Mouse (Mus musculus): ENCODE measurements at regions not wholly inside any gene's neighbourhood (a gene's known extent, or its start where the extent isn't known, plus 50 kb on each side); places are given as distances from the start of the nearest gene placed in this dataset.

- DNase-seq (ENCODE audit: low spot score): no peak
Observed at GRCm38 (mm10) chr17:84129204-84129603, 58.5 kb downstream of the Zfp36l2 start.

GRCm38 (mm10) chr17:84128262-84128661 lies 59.5 kb downstream of the Zfp36l2 start:
- DNase-seq (ENCODE audit: low spot score): no peak

- DNase-seq (ENCODE audit: low spot score): no peak
Observed at GRCm38 (mm10) chr17:84126168-84126567, 61.6 kb downstream of the Zfp36l2 start.

- DNase-seq (ENCODE audit: low spot score): no peak
Observed at GRCm38 (mm10) chr17:84123161-84123560, 64.6 kb downstream of the Zfp36l2 start.

- DNase-seq (ENCODE audit: low spot score): no peak
Observed at GRCm38 (mm10) chr17:84122486-84123131, 65.1 kb downstream of the Zfp36l2 start.

- DNase-seq (ENCODE audit: low spot score): no peak
Observed at GRCm38 (mm10) chr17:84121291-84121690, 66.5 kb downstream of the Zfp36l2 start.

DNA sequence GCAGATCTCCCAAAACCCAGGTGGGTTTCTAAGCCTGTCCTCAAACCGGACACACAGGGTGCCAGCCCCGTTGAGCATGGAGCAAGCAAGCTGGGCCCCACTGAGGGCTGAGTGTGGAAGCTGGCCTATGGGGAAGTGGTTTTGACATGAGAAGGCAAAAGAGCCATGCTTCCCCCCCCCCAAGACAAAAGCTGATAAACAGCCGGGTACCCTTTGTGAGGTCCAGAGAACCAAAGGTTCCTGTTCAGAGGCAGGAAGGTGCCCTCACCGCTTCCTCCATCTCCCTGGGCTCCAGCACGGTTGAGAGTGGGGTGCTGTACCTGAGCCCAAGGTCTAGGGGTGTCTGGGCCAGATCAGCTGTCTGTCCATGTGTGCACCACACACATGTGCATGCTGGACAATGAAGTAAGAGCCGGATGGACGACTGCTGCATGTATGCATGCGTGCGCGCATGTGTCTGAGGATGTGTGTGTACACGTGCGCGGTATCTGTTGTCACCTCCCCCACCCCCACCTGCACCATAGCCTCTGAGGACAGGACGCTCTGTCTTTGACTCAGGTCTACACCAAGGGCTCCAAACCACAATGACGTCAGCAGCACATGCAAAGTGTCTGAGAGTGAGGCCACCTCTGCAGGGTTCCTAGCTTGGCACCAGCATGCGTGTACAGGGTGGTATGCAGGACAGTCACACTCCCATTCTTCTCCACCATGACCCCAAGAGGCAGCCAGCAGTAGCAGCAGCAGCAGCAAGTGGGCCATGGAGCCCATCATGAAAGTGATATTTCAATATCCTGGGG lies 68.3 kb downstream of the Zfp36l2 start:
- DNase-seq (ENCODE audit: low spot score): no peak

DNA sequence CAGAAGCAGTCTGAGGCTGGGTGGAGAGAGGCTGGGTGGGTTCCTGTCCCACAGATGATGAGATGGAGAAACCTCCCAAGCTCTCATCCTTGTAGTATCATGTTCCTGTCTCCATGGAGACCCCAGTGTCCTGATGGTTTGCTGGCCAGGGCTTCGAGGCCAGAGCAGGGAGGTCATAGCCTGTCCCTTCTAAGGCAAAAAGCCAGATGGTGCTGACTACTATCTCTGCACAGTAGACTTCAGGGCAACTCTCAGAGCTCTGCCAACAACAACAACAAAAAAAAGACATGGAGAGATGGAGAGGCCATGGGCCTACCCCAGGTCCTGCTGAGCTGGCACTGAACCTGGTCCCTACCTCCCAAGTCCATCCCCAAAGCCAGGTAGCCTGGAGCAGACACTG lies 69.0 kb downstream of the Zfp36l2 start:
- no peak for DNase-seq (ENCODE audit: low spot score)

DNA sequence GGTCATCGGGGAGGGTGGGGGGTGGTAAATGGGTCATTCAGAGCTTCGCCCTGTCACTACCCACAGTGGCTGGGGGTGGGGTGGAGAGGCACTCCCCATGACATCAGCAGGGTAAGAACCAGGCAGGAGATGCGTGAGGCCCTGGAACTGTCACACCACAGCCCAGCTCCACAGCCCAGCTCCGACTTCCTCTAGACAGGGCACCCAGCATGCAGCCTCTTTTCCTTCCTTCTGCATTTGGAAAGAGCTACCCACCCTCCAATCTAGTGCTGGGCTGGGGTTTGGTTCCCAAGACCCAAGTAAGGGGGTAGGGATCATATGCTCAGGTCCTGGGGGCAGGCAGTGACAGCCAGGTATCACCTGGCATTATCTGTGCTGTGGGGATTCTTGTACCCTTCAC lies 69.5 kb downstream of the Zfp36l2 start:
- no peak for DNase-seq (ENCODE audit: low spot score)

- no peak for DNase-seq (ENCODE audit: low spot score)
Observed at GRCm38 (mm10) chr17:84117756-84118155, 70.0 kb downstream of the Zfp36l2 start.

DNA sequence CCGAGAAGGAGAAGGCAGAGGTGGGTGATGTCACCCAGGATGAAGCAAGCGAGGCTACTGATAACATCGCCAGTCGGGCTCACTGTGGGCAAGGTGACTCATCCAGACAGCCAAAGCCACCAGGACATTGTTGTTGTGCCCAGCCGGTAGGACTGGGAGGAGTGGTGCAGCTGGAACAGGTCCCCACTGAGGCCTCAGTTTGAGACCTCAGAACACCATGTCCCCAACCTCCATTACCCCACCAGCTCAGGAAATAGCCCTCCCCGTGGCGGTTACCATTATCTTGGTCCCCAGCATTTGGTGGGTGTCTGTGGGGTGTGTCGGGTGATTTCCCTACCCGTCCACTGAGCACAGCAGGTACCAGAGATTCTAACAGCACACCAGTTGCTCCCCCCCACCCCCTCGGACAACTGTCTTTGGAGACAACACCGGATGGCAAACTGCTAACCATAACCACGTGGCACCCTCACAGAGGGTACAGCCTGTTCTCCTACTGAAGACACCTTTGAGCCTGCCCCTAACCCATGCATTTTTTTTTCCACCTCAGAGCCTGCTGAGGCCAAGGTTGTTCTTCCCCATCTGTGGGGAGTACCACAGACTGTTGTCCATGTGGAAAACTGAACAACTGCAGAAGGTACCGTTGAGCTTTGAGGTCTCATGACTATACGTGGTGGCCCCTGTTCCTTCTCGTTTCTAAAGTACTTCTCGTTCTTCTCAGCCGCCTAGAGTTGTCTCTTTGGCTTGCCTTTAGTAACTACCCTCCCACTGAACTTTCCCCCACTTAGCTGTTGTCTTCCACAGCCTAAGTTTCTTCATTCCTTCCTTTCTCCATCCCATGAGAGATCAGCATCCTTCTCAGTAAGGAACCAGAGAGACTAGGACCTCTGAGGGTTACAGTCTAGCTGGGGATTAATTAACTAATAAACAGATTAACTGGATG lies 71.1 kb downstream of the Zfp36l2 start:
- DNase-seq (ENCODE audit: low spot score): no peak

- no peak for DNase-seq (ENCODE audit: low spot score)
Observed at GRCm38 (mm10) chr17:84115957-84116339, 71.8 kb downstream of the Zfp36l2 start.

DNA sequence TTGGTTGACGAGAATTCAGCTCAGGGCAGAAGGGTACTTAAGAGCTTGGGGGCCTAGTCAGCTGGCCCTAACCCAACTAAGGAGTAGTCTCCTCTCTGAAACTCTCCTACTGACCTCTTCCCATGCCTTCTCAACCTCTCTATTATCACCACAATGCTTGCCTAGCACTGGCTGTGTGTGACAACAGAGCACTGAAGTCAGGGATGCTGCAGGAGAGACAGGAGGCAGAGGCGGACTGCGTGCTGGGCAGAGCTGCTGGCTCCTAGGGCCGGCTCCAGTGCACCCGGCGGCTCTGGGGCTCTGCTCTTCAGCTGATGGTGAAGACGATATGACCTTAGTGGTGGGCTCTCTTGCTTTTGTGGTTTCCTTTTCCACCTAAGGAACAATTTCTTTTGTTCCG lies 72.6 kb downstream of the Zfp36l2 start:
- no peak for DNase-seq (ENCODE audit: low spot score)

GRCm38 (mm10) chr17:84114279-84114994 lies 73.3 kb downstream of the Zfp36l2 start:
- no peak for DNase-seq (ENCODE audit: low spot score)

DNA sequence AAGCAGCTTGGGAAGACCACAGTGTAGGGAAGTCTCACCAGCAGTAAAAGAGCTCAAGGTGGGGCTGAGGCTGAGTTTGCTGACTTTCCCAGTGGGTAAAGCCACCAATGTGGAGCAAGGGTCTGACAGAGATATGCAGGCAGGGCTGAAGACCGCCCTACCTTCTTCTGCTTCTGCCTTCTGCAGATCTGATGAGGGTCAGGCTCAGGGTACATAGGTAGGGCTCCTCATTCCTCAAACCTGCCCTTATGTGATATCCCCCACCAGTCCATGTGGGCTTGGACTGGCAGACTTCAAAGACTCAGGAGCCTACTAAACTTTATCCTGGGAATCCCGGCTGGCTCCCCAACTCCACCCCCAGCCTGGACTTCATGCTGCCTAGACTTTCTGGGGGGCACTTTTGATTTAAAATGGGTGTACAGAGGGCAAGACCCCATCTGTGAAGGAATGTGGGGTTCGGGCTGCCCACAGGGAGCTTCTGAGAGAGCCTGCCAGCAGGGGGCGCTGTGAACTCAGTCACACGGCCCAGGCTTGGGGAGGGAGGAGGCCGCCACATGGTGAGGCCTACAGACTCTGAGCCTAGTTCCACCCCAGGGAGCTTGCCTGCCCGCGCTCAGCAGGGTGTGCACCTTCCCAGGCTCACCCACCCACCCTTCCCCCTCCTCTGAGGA lies 74.0 kb downstream of the Zfp36l2 start:
- peak; percentile 77 for DNase-seq (ENCODE audit: low spot score)

GRCm38 (mm10) chr17:84112411-84113031 lies 75.2 kb downstream of the Zfp36l2 start:
- no peak for DNase-seq (ENCODE audit: low spot score)

DNA sequence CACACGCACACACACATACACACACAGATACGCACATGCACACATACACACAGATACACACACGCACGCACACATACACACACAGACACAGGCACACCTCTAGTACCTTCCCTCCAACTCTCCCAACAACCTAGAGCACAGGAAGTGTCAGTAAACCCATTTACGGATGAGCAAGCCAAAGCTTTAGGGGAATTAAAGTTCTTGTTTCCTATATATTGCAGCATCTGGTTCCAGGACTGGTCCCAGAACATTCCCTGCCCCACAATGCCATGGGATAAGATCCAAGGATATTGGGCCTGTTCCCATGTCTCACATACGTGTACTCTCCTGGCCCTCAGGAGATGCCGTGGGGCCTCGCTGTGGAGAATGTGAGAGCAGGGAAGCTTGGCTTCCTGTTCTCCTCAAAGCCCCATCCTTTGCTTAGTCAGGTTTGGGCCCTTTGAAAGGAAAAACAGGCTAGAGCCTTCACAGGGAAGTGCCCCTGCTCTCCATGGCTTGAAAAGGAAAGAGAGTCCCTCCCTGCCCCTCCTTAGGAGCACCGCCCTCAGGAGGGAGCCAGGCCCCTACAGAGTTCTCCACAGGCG lies 75.9 kb downstream of the Zfp36l2 start:
- no peak for DNase-seq (ENCODE audit: low spot score)

- DNase-seq (ENCODE audit: low spot score): no peak
Observed at GRCm38 (mm10) chr17:84110945-84111344, 76.8 kb downstream of the Zfp36l2 start.

DNA sequence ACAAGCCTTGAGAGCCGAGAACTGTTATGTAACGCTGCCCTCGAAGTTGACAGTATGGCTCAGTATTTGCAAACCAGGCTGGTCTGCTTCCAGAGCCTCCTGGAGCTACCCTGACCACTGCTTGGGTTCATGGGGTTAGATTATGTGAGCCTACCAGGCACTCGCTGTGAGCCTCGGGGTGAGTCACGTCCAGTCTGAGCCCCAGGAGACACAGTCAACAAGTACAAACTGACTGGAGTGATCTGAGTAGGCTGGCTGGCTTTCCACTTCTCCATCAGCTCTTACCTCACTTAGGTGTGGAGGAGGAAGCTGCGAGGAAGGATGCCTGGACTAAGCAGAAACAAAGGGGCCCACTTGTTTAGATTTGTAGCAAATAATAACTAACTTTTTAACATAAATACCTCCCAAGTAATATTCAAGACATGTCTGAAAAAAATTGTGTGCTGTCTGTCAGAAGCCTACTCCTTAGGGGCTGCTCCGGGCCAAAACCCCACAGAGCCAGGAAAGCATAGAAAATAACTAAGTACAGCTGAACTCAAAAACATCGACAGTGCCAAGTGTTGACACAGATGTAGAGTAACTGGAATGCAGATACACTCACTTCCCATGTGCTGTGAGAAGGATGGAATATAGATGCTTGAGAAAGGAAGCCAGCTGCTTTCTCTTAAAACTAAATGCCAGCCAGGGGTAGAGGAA lies 77.6 kb downstream of the Zfp36l2 start:
- DNase-seq (ENCODE audit: low spot score): no peak
